Mouse (Mus musculus) heart, embryonic 15.5 days (tissue): ENCODE results near the gene Aldh1l1. TPM values are rescaled to one million over a fixed set of nuclear protein-coding genes. Genes with fewer than 3 reads are reported as not detected.

Experiments used
- ATAC-seq: fragments of 200-750 bp; cut with Nextera tagmentation; replicated peaks from 2 replicates; pipeline ENCODE4 v1.8.0; 2017; ENCODE audit warnings: low read depth, moderate TSS enrichment; ENCODE audit not compliant: insufficient number of reproducible peaks, insufficient read depth, low FRiP score
- H3K27ac ChIP-seq: fragments of 300-500 bp; sonication (generic); 2 replicates; pipeline ENCODE4 v1.5.1; 2015; ENCODE audit warnings: mild to moderate bottlenecking, inconsistent platforms
- H3K27me3 ChIP-seq: fragments of 300-500 bp; sonication (generic); 2 replicates; pipeline ENCODE4 v1.6.1; 2015; ENCODE audit warnings: inconsistent platforms
- H3K36me3 ChIP-seq: fragments of 300-500 bp; sonication (generic); 2 replicates; pipeline ENCODE4 v1.6.1; 2015; ENCODE audit warnings: mild to moderate bottlenecking, inconsistent platforms
- H3K4me1 ChIP-seq: fragments of 300-500 bp; sonication (generic); replicated peaks from 2 replicates; pipeline ENCODE4 v1.6.1; 2015; ENCODE audit warnings: inconsistent platforms
- H3K4me2 ChIP-seq: fragments of 300-500 bp; sonication (generic); 2 replicates; pipeline ENCODE4 v1.6.1; 2015; ENCODE audit warnings: inconsistent platforms, mild to moderate bottlenecking, moderate library complexity
- H3K4me3 ChIP-seq: fragments of 300-500 bp; sonication (generic); 2 replicates; pipeline ENCODE4 v1.5.1; 2015; ENCODE audit warnings: mild to moderate bottlenecking, inconsistent platforms
- H3K9ac ChIP-seq: fragments of 300-500 bp; sonication (generic); 2 replicates; pipeline ENCODE4 v1.6.1; 2015; ENCODE audit warnings: mild to moderate bottlenecking, inconsistent platforms
- H3K9me3 ChIP-seq: fragments of 300-500 bp; sonication (generic); replicated peaks from 2 replicates; pipeline ENCODE4 v1.6.1; 2016; ENCODE audit warnings: inconsistent platforms
- WGBS: fragments of 180-500 bp; shearing (Covaris S2); methylation state at CpG from one replicate; pipeline ENCODE4 v1.1.7; 2015; ENCODE audit warnings: mixed read lengths; 5-methylcytosine and 5-hydroxymethylcytosine counted together
- polyA plus RNA-seq: library from polyadenylated mRNA; unstranded; fragments of >200 nt; fragmentation: Nextera tagmentation; extraction: Ambion mirVana; gene quantifications from 2 replicates; pipeline ENCODE4 v1.2.1, GENCODE M21; 2015

Gene Aldh1l1
- polyA plus RNA-seq, 1 experiment from 2014 or later, result 1.8 TPM

- ATAC-seq, result peak; percentile 74
- Histone ChIP-seq H3K4me2 (peak overlapping the region; percentile 59), H3K9me3 (no peaks in the 10 kb centered on the region), H3K4me3 (peak overlapping the region; percentile 37), H3K27me3 (peaks cover 9% of the 10 kb centered on the region), H3K27ac (no peak overlapping the region), H3K36me3 (no peaks in the 10 kb centered on the region), H3K9ac (no peak overlapping the region), H3K4me1 (peaks cover 13% of the 10 kb centered on the region)
- WGBS, result 14% methylated on average over 25 of the region's 25 CpGs
Observed at GRCm38 (mm10) chr6:90550161-90550912, 64.1 kb downstream of the Aldh1l1 start.

- no peak overlapping the region for H3K4me3 ChIP-seq
- no peak overlapping the region for H3K27ac ChIP-seq
- peaks cover 9% of the 10 kb centered on the region for H3K27me3 ChIP-seq
- H3K4me2 ChIP-seq, result peak overlapping the region; percentile 59; the same call in 1 of the 2 replicates
- no peaks in the 10 kb centered on the region for H3K36me3 ChIP-seq
- ATAC-seq, result 0 out of 2 replicates have a peak, but pooled peaks have one; percentile 11
- no peaks in the 10 kb centered on the region for H3K9me3 ChIP-seq
- H3K9ac ChIP-seq, result no peak overlapping the region
- H3K4me1 ChIP-seq, result peaks cover 16% of the 10 kb centered on the region
Observed at GRCm38 (mm10) chr6:90551251-90551650, 65.0 kb downstream of the Aldh1l1 start.

GRCm38 (mm10) chr6:90553197-90553596 is 67.0 kb downstream of the Aldh1l1 start:
- ATAC-seq, result no peak
- H3K9me3 ChIP-seq, result no peaks in the 10 kb centered on the region
- H3K36me3 ChIP-seq, result no peaks in the 10 kb centered on the region
- H3K27me3 ChIP-seq, result peaks cover 9% of the 10 kb centered on the region
- H3K9ac ChIP-seq, result no peak overlapping the region
- H3K4me1 ChIP-seq, result peaks cover 21% of the 10 kb centered on the region
- no peak overlapping the region for H3K27ac ChIP-seq
- H3K4me2 ChIP-seq, result no peak overlapping the region
- no peak overlapping the region for H3K4me3 ChIP-seq

DNA sequence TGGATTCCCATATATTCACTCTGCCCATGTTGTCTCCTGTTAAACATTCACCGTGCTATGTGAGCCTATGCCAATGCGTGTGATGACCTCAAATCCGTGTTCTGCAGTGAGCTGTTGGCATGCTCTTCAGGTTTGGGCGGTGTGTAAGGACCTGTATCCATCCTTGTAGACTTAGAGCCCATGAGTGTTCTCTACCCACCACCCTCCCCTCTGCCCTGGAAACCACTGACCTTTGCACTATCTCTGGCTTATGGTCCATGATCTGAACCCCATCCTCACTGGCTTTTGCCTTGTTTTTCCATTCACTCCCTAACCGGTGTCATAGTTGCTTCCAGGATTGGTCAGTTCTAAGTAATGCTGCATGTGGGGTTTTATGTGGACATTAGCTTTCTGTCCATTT is 67.5 kb downstream of the Aldh1l1 start:
- Histone ChIP-seq H3K4me2 (no peak overlapping the region), H3K27ac (no peak overlapping the region), H3K9ac (no peak overlapping the region), H3K36me3 (no peaks in the 10 kb centered on the region), H3K9me3 (no peaks in the 10 kb centered on the region), H3K27me3 (peaks cover 9% of the 10 kb centered on the region), H3K4me3 (no peak overlapping the region), H3K4me1 (peaks cover 21% of the 10 kb centered on the region)
- no peak for ATAC-seq
- 88% methylated on average over 5 of the region's 5 CpGs for WGBS

DNA sequence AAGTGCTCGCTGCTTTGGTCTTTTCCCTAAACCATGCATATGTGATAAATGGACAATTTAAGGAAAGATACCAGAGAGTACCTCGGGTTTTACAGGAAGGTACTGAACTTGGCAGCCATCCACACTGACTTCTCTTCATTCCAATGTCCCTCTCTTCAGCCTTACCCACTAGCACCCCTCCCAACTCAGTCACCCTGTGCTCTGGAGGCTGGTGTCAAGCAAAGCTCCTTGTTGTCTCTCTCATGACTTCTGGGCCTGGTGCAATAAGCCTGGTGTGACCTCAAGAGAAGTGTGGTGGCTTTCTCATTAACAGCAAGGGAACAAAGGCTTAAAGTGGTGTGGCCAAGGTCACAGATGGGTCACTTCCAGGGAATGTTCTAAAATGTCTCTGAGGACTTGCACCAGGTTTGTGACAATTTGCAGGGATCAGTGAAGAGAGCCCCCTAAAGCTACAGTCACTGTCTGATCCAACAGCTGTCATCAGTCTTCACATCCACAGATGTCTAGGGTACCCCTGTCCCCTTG is 70.4 kb downstream of the Aldh1l1 start:
- Histone ChIP-seq H3K9me3 (no peaks in the 10 kb centered on the region), H3K4me3 (no peak overlapping the region), H3K27me3 (peaks cover 1% of the 10 kb centered on the region; the same call in 1 of the 2 replicates), H3K4me2 (0 out of 2 replicates have a peak overlapping the region, but pooled peaks have one; percentile 19), H3K36me3 (no peaks in the 10 kb centered on the region), H3K27ac (no peak overlapping the region), H3K4me1 (peaks cover 8% of the 10 kb centered on the region), H3K9ac (no peak overlapping the region)
- ATAC-seq, result no peak
- WGBS, result 15% methylated on average over 2 of the region's 2 CpGs

DNA sequence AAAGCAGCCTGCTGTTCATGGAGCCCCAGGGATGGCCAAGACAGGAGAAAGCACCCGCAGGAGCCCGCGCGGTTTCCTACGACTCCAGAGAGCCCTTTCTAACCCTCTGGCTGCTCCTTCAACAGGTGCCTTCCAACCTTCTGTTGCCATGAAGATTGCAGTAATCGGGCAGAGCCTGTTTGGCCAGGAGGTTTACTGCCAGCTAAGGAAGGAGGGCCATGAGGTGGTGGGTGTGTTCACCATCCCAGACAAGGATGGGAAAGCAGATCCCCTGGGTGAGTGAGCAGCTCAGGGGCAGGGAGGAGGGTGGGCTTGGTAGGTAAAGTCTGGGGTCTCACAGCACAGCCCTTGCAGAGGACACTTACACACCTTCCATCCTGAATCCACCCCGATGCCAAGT is 70.8 kb downstream of the Aldh1l1 start:
- Histone ChIP-seq H3K9ac (no peak overlapping the region), H3K4me3 (no peak overlapping the region), H3K27ac (no peak overlapping the region), H3K36me3 (no peaks in the 10 kb centered on the region), H3K4me1 (peaks cover 8% of the 10 kb centered on the region), H3K4me2 (no peak overlapping the region), H3K9me3 (no peaks in the 10 kb centered on the region), H3K27me3 (no peaks in the 10 kb centered on the region)
- WGBS, result 91% methylated on average over 7 of the region's 7 CpGs
- ATAC-seq, result no peak

- no peak overlapping the region for H3K27ac ChIP-seq
- peaks cover 8% of the 10 kb centered on the region for H3K4me1 ChIP-seq
- H3K4me3 ChIP-seq, result no peak overlapping the region
- H3K27me3 ChIP-seq, result no peaks in the 10 kb centered on the region
- H3K4me2 ChIP-seq, result no peak overlapping the region
- no peaks in the 10 kb centered on the region for H3K9me3 ChIP-seq
- no peak overlapping the region for H3K9ac ChIP-seq
- WGBS, result 77% methylated on average over 6 of the region's 6 CpGs
- ATAC-seq, result no peak
- H3K36me3 ChIP-seq, result no peaks in the 10 kb centered on the region
Observed at GRCm38 (mm10) chr6:90557829-90558693, 71.8 kb downstream of the Aldh1l1 start.

DNA sequence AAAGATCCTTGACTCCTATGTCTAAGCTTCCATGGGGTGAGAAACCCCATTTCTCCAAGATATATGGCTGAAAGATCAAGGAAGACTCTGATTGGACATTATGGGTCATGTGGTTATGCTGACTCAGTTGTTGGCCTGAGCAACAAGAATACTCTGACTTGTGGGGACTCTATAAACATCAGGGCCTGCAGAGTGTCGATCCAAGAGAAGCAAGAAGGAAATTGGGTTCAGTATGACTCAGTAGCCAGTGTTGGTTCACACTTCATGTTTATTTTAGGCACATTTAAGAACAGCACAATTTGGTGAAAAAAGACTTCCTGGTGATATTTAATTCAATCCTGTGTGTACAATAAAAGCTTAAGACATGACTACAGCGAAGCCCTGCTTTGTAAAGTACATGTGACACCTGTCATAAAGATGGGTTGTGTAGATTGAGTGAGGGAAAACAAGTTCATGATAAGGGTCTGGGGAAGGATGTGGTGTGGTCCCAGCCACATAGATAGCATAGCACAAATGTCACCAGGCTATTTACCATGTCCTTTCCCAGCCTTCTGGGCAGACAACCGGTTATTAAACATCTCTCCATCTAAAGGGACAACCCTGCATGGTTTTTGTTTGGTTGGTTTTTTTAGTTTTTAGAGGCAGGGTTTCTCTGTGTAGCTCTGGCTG is 74.3 kb downstream of the Aldh1l1 start:
- no peaks in the 10 kb centered on the region for H3K27me3 ChIP-seq
- no peaks in the 10 kb centered on the region for H3K9me3 ChIP-seq
- 74% methylated on average over 3 of the region's 3 CpGs for WGBS
- no peak overlapping the region for H3K4me3 ChIP-seq
- peaks cover 24% of the 10 kb centered on the region for H3K4me1 ChIP-seq
- no peak overlapping the region for H3K9ac ChIP-seq
- no peak for ATAC-seq
- no peak overlapping the region for H3K27ac ChIP-seq
- H3K4me2 ChIP-seq, result no peak overlapping the region
- no peaks in the 10 kb centered on the region for H3K36me3 ChIP-seq

GRCm38 (mm10) chr6:90561234-90561781 is 75.1 kb downstream of the Aldh1l1 start:
- Histone ChIP-seq H3K27me3 (no peaks in the 10 kb centered on the region), H3K9me3 (no peaks in the 10 kb centered on the region), H3K4me2 (no peak overlapping the region), H3K9ac (no peak overlapping the region), H3K4me3 (no peak overlapping the region), H3K27ac (no peak overlapping the region), H3K36me3 (no peaks in the 10 kb centered on the region), H3K4me1 (peaks cover 25% of the 10 kb centered on the region)
- WGBS, result 40% methylated on average over 2 of the region's 2 CpGs
- no peak for ATAC-seq

DNA sequence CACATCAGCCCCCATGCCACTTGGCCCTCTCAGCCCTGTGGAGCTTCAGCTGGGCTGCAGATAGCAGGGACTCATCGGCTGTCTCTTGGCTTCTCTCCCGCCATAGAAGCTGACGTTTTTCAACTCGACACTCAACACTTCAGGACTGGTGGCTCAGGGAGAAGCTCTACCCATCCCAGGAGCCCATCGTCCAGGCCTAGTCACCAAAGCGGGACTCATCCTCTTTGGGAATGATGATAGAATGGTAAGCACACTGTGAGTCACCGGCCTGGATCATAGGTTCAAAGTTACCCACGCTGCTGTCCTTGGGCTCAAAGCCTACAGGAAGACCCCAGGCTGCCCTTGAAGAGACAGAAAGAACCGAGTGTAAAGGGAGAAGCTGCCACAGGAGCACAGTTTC is 78.0 kb downstream of the Aldh1l1 start:
- WGBS, result 57% methylated on average over 9 of the region's 9 CpGs
- H3K9ac ChIP-seq, result no peak overlapping the region
- H3K4me3 ChIP-seq, result no peak overlapping the region
- no peak overlapping the region for H3K4me2 ChIP-seq
- peaks cover 20% of the 10 kb centered on the region for H3K4me1 ChIP-seq
- H3K9me3 ChIP-seq, result no peaks in the 10 kb centered on the region
- H3K36me3 ChIP-seq, result no peaks in the 10 kb centered on the region
- H3K27me3 ChIP-seq, result 0 out of 2 replicates have a peak, but pooled peaks cover 2% of the 10 kb centered on the region
- H3K27ac ChIP-seq, result no peak overlapping the region
- no peak for ATAC-seq
